Mouse (Mus musculus) hindbrain, embryonic 14.5 days (tissue): ENCODE data around the gene Fam185a. TPM values are rescaled to one million over a fixed set of nuclear protein-coding genes. Genes with fewer than 3 reads are reported as not detected.

ENCODE experiments used
- ATAC-seq: fragments of 200-750 bp; cut with Nextera tagmentation; 2 replicates; pipeline ENCODE4 v1.8.0; 2017; ENCODE audit warnings: moderate number of reproducible peaks, mild to moderate bottlenecking, moderate TSS enrichment, moderate library complexity; ENCODE audit not compliant: low FRiP score
- DNase-seq: peaks from one replicate; pipeline ENCODE4 v3.0.0-alpha.2; 2015; ENCODE audit warnings: low spot score
- H3K27ac ChIP-seq: fragments of 300-500 bp; sonication (generic); 2 replicates; pipeline ENCODE4 v1.5.1; 2014; ENCODE audit warnings: mild to moderate bottlenecking, moderate library complexity
- H3K27me3 ChIP-seq: fragments of 300-500 bp; sonication (generic); 2 replicates; pipeline ENCODE4 v1.6.1; 2014; ENCODE audit warnings: mild to moderate bottlenecking, low read length, mixed read lengths; ENCODE audit not compliant: control insufficient read depth, insufficient read depth
- H3K36me3 ChIP-seq: fragments of 300-500 bp; sonication (generic); replicated peaks from 2 replicates; pipeline ENCODE4 v1.6.1; 2014; ENCODE audit not compliant: control insufficient read depth, insufficient read depth
- H3K4me1 ChIP-seq: fragments of 300-500 bp; sonication (generic); replicated peaks from 2 replicates; pipeline ENCODE4 v1.6.1; 2014; ENCODE audit warnings: antibody characterized with exemption, low read length, mixed read lengths; ENCODE audit not compliant: control insufficient read depth, insufficient read depth
- H3K4me2 ChIP-seq: fragments of 300-500 bp; sonication (generic); replicated peaks from 2 replicates; pipeline ENCODE4 v1.6.1; 2014; ENCODE audit warnings: mild to moderate bottlenecking, moderate library complexity
- H3K4me3 ChIP-seq: fragments of 300-500 bp; sonication (generic); replicated peaks from 2 replicates; pipeline ENCODE4 v1.5.1; 2014; ENCODE audit warnings: mild to moderate bottlenecking, low read length
- H3K9ac ChIP-seq: fragments of 300-500 bp; sonication (generic); 2 replicates; pipeline ENCODE4 v1.6.1; 2014
- H3K9me3 ChIP-seq: fragments of 300-500 bp; sonication (generic); 2 replicates; pipeline ENCODE4 v1.6.1; 2016; ENCODE audit warnings: low read length; ENCODE audit not compliant: control insufficient read depth
- WGBS: fragments of 180-500 bp; shearing (Covaris S2); extraction: QIAGEN DNeasy Blood & Tissue Kit; methylation state at CpG from one replicate; pipeline ENCODE4 v1.1.7; 2014; 5-methylcytosine and 5-hydroxymethylcytosine counted together
- polyA plus RNA-seq: library from polyadenylated mRNA; unstranded; fragments of >200 nt; fragmentation: Nextera tagmentation; extraction: Ambion mirVana; gene quantifications from 2 replicates; pipeline ENCODE4 v1.2.1, GENCODE M21; 2014

Fam185a gene
- polyA plus RNA-seq, 1 experiment from 2014 or later = 9.5 TPM

DNA sequence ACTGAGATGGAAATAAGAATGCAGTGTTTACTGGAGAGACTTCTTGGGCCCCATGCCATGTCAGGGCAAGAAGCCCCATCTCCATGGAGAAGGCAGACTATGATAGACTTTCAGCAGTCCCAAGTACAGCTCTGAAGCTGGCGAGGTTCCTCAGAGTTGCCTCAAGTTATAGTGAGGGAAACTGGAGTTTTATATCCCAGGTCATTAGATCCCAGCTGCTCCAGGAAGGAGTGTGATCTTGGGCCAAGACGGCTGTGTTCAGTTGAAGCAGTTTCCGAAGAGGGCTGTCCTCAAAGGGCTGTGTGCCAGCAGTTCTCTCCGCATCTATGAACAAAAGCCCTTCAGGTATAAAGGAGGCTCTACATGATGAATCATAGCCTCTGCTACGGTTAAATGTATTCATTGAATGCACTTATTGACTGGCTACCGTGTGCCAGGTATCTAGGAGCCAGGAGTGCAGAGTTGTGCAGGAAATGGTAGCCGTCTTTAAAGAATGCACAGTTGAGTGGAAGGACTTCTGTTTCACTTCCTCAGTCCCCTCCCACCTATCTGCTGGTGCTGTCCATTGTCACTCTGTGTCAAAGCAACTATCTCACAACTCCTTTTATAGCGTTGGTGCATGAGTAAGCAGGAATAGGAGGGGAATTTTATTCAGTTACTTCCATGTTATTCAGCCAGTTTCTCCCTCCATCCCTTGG, 16.2 kb downstream of the Fam185a start:
- Histone ChIP-seq H3K36me3 (no peaks in the 10 kb centered on the region), H3K4me1 (no peaks in the 10 kb centered on the region), H3K27me3 (no peaks in the 10 kb centered on the region), H3K27ac (peak overlapping the region; percentile 9; the same call in 1 of the 2 replicates), H3K4me3 (no peak overlapping the region), H3K9me3 (no peaks in the 10 kb centered on the region), H3K4me2 (no peak overlapping the region), H3K9ac (no peak overlapping the region)
- ATAC-seq (peak; percentile 61; the same call in 1 of the 2 replicates), DNase-seq (no peak)
- 57% methylated on average over 8 of the region's 8 CpGs for WGBS

DNA sequence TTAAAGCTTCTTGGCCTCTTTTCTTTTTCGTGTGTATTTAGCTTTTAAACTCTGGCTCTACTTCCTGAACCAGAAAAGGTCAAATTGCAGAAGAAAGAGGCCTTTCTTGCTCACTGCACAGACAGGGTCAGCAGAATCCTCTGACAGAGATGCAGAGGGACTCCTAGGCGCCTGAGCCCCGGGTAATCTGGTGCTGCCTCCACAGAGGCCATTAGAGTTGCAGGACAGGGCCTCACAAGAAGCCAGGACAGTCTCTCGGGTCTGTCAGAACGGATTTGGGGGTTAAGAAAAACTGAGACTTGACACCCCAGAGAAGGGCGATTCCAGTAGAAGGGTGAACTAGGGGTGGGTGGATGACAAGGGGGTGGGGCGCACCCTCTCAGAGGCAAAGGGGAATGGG, 42.6 kb downstream of the Fam185a start:
- Histone ChIP-seq H3K36me3 (no peaks in the 10 kb centered on the region), H3K4me2 (no peak overlapping the region), H3K4me1 (no peaks in the 10 kb centered on the region), H3K9me3 (no peaks in the 10 kb centered on the region), H3K4me3 (no peak overlapping the region), H3K9ac (no peak overlapping the region), H3K27ac (no peak overlapping the region), H3K27me3 (no peaks in the 10 kb centered on the region)
- DNase-seq (no peak), ATAC-seq (no peak)
- WGBS = 68% methylated on average over 7 of the region's 7 CpGs

DNA sequence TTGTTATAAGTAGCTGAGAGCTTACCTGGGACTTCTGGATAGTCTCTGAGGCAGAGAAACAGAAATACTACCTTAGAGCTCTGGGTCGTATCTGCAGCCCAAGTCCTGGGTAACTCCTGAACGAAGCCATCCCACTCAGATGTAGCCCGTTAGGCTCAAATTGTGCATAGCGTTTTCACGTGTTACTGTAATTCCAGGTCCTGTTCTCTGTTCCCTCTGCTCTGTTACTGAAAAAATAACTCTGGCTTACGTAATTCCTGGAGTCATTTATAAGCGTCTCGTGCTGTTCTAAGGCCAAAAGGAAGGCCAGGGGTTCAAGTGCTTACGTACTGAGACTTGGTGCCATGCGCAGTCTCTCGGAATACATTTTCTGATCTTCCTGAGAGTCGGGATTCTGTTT, 43.3 kb downstream of the Fam185a start:
- Histone ChIP-seq H3K4me3 (no peak overlapping the region), H3K4me2 (no peak overlapping the region), H3K9ac (no peak overlapping the region), H3K27ac (no peak overlapping the region), H3K27me3 (no peaks in the 10 kb centered on the region), H3K36me3 (no peaks in the 10 kb centered on the region), H3K4me1 (no peaks in the 10 kb centered on the region), H3K9me3 (no peaks in the 10 kb centered on the region)
- DNase-seq (no peak), ATAC-seq (no peak)
- WGBS = 92% methylated on average over 12 of the region's 12 CpGs

DNA sequence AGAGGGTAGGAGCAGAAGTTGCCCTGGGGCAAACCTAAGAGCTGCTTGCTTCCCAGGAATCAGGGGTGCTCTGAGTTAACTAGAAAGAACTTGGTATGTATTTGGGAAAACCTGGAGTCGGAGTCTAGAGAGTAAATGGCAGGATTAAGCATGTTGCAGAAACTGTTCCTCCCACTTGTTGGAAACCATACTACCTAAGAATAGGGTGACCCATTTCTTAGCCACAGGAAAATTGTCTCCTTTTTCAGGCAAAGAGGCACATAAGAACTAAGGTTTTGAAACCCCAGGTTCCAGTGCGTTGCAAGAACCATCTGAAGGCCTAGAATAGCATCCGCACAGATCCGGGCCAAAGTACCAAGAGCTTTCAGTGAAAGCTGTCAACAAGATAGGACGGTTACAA, 53.7 kb downstream of the Fam185a start:
- H3K4me1 ChIP-seq = no peaks in the 10 kb centered on the region
- H3K27me3 ChIP-seq = no peaks in the 10 kb centered on the region
- ATAC-seq = no peak
- H3K9ac ChIP-seq = no peak overlapping the region
- H3K27ac ChIP-seq = no peak overlapping the region
- DNase-seq = no peak
- H3K36me3 ChIP-seq = peaks cover 6% of the 10 kb centered on the region
- no peaks in the 10 kb centered on the region for H3K9me3 ChIP-seq
- H3K4me3 ChIP-seq = no peak overlapping the region
- no peak overlapping the region for H3K4me2 ChIP-seq
- WGBS = 95% methylated on average over 5 of the region's 5 CpGs

DNA sequence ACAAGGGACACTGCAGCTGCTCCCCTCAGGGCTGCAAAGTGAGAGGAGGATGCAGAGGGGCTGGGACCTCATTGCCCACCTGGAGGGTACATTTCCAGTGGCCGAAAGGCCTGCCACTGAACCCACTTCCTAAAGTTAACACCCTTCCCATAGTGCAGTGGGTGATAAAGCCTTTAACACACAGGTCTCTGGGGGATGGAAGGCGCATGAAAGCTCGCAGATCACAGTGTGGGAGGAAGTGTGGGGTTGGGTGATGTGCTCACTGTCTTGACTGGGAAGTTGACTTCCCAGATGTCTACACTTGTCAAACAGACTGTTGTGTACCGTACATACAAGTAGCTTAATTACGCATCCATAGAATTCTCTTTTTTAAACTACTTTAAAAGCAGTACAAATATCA, 55.0 kb downstream of the Fam185a start:
- no peak for ATAC-seq

DNA sequence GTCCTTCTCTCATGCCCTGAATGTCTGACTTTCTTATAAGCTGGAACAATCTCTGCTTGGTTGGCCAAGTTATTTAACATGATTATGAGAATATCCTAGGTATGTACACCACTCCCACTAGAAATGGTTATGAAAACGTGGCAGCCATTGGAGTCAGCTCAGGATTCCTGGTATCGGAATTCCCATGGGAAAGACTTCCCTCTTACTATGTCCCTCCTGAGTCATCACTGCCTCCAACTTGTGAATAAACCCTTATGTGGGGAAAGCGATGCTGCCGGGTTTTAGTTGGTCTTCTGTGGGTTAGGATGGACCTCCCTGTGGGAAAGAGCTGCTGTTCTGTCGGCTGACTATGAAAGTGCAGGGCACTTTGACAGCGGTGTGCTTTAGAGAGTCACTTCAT, 56.8 kb downstream of the Fam185a start:
- WGBS = 88% methylated on average over 6 of the region's 6 CpGs
- ATAC-seq (no peak), DNase-seq (no peak)
- Histone ChIP-seq H3K9ac (no peak overlapping the region), H3K4me2 (no peak overlapping the region), H3K4me1 (no peaks in the 10 kb centered on the region), H3K36me3 (peaks cover 6% of the 10 kb centered on the region), H3K27me3 (no peaks in the 10 kb centered on the region), H3K27ac (no peak overlapping the region), H3K9me3 (no peaks in the 10 kb centered on the region), H3K4me3 (no peak overlapping the region)

More for the DNA sequence above, 55.0 kb downstream of the Fam185a start:
- Histone ChIP-seq H3K4me1 (no peaks in the 10 kb centered on the region), H3K4me2 (no peak overlapping the region), H3K27me3 (no peaks in the 10 kb centered on the region), H3K9ac (no peak overlapping the region), H3K4me3 (no peak overlapping the region), H3K9me3 (no peaks in the 10 kb centered on the region), H3K27ac (no peak overlapping the region), H3K36me3 (peaks cover 6% of the 10 kb centered on the region)
- WGBS = 93% methylated on average over 5 of the region's 5 CpGs
- no peak for DNase-seq

DNA sequence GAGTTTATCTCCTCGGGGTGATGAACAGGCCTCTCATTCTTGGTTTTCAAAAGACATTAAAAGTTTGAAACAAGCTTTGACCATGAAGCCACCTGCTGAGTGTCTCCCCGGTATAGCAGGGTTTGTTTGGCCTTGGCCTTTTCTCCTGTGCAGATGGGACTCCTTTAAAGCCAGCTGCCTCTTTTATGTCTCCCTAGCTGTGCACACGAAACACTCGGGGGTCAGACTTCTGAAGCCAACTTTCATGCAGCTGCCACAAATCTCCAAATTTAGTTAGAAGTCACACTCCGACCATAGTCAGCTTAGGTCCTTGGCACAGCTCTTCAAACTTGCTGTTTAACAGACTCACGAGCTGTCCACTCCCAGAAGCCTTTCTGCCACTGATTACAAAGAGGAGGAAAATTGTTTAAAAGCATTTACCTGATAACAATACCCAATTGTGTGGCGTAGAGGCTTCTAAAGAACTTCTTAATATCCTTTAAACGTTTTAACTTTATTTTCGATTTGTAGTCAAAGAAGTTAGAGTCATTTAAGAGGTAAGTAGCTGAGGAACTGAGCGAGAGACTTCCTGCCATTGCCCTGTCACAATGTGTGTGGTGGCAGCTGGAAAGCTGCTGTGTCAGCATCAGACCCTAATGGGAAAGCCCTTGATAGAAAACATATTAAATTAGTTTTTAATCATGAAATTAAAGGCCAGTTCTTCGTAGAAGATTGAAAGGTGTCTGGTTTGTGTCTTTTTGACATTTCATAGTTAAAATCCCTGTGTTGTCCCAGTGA, 57.9 kb downstream of the Fam185a start:
- WGBS = 33% methylated on average over 11 of the region's 11 CpGs
- no peak overlapping the region for H3K27ac ChIP-seq

DNA sequence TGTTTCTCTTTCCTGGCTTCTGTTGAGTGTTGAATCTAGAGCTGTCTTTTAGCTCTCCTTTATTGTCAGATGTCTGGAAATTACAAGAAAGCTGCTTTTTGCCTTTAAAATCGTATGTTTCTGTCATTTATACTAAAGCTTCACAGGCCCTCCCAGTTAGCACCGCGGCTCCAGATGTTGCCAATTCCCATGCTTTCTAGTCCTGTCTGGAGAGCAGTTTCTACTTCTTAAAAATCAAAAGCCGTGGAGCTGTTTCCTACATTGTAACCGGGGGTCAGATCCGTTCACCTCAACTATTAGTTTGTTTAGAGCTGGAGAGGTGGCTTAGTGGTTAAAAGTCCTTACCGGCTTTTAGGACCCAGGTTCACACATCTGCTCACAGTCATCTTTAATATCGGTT, 58.5 kb downstream of the Fam185a start:
- H3K36me3 ChIP-seq = peaks cover 6% of the 10 kb centered on the region
- no peak overlapping the region for H3K4me3 ChIP-seq
- H3K9ac ChIP-seq = no peak overlapping the region
- no peak for DNase-seq
- H3K27me3 ChIP-seq = no peaks in the 10 kb centered on the region
- no peak overlapping the region for H3K27ac ChIP-seq
- H3K4me1 ChIP-seq = no peaks in the 10 kb centered on the region
- no peak overlapping the region for H3K4me2 ChIP-seq
- no peak for ATAC-seq
- H3K9me3 ChIP-seq = no peaks in the 10 kb centered on the region
- 85% methylated on average over 8 of the region's 8 CpGs for WGBS

More for the DNA sequence above, 57.9 kb downstream of the Fam185a start:
- ATAC-seq (no peak), DNase-seq (no peak)
- no peak overlapping the region for H3K4me3 ChIP-seq
- H3K36me3 ChIP-seq = peaks cover 6% of the 10 kb centered on the region
- H3K27me3 ChIP-seq = no peaks in the 10 kb centered on the region
- H3K4me1 ChIP-seq = no peaks in the 10 kb centered on the region
- H3K4me2 ChIP-seq = no peak overlapping the region
- H3K9me3 ChIP-seq = no peaks in the 10 kb centered on the region
- H3K9ac ChIP-seq = no peak overlapping the region

DNA sequence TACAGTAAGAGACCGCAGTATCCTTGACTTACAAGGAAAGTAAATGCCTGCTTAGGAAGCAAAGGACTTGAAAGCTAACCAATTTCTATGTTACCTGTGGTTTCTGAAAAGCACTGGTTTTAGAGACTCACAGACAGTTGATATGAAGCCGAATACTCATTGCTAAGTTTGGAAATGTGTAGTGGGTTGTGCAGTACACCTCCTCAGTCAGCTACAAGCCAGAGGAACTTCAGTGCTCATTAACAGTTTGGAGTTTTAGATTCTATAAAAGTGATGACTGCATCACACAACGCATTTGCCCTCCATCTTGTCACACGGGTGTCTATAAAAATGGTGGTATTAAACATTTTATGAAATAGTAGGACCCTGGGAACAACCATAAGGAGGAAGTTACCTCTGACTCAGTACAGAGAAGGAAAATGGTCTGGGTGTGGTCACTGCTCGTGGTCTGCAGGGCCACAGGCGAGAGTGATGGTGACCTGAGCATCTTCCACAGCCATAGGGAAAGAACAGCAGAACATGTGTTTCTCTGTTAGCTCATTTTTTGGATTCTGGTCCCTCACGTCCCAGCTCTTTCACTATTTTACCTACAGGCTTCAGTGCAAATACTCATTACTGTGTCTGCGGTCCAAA, 60.6 kb downstream of the Fam185a start:
- no peak for ATAC-seq

More for the DNA sequence above, 60.6 kb downstream of the Fam185a start:
- H3K36me3 ChIP-seq = peaks cover 3% of the 10 kb centered on the region; the same call in 1 of the 2 replicates
- DNase-seq = no peak
- H3K4me2 ChIP-seq = no peak overlapping the region
- peaks cover 8% of the 10 kb centered on the region; the same call in 1 of the 2 replicates for H3K4me1 ChIP-seq
- no peaks in the 10 kb centered on the region for H3K27me3 ChIP-seq
- WGBS = 93% methylated on average over 8 of the region's 8 CpGs
- no peak overlapping the region for H3K9ac ChIP-seq
- no peak overlapping the region for H3K4me3 ChIP-seq
- no peak overlapping the region for H3K27ac ChIP-seq
- H3K9me3 ChIP-seq = no peaks in the 10 kb centered on the region
